Mouse (Mus musculus) right cerebral cortex, postnatal 4 days (tissue): ENCODE data around the gene Foxe3.
A peak's percentile ranks its signal among the peaks of the same experiment; 100 is the strongest.
"Not testable (repeated sequence)": the region's sequence is repeated elsewhere in the genome, so short reads cannot be mapped to it uniquely, and the experiment has no call there.

Experiments
- DNase-seq: peaks from one replicate; pipeline ENCODE4 v3.0.0-alpha.2; 2022

Gene Foxe3

GRCm38 (mm10) chr4:114925917-114926312 lies at the start of gene Foxe3:
Gene Foxe3 (minus strand): TSS chr4:114926013.
- no peak for DNase-seq

DNA sequence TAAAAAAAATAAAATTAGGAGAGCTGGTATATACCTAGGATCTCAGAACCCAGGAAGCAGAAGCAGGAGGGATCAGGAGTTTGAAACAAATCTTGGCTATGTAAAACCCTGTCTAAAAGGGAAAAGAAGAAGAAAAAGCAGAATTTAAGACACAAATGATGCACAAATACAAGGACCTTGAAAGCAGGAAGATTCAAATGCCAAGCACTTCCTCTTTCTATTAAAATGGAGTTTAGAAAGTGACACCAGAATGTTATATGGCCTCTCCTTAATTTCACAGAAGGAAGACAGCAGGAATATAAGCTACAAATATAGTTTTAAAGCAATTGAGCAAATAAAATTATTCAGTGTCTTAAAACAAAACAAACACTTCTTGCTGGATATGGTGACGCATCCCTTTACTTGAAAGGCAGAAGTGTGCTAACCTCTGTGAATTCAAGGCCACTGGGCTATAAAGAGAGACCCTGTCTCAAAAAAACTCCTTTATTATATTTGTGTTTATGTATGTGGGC lies 47.5 kb upstream of the Foxe3 start:
- DNase-seq = no peak

- no peak for DNase-seq
These were observed 44.9 kb upstream of the Foxe3 start for GRCm38 (mm10) chr4:114970736-114971135.

DNA sequence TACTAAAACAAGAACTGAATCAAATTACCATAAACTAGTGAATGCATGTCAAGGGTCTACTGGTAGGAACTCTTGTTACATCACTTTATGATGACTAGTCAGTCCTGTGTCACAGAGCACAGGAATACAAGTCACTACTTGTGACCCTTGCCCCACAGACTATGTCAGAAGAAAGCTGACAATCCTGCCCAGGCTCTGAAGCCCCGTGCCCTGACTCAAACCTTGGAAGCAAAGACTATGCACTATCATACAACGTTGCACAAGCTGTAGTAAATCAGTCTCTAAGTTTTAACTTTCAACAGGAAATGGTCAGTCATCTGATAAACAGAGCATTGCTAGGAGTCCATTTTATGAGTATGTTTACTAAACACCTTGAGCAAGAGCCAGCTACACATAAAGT lies 35.1 kb upstream of the Foxe3 start:
- not testable (repeated sequence) for DNase-seq

DNA sequence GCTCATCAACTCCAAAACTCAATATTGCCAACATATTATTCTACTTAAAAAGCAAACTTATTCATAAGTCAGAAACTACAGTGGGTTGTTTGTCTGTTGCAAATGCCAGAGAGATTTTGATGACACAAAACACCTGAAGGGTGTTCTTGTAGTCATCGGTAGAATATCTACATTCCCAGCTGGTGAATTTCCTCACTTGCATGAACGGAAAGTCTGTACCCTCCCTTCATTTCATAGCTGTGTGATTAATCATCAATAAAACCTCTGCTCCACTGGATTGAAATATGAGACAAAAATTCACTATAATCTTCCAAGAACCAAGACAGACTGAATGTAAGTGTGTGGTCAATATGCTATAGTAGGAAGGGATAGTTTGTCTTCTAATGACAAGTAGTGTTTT lies 33.7 kb upstream of the Foxe3 start:
- DNase-seq = no peak

DNA sequence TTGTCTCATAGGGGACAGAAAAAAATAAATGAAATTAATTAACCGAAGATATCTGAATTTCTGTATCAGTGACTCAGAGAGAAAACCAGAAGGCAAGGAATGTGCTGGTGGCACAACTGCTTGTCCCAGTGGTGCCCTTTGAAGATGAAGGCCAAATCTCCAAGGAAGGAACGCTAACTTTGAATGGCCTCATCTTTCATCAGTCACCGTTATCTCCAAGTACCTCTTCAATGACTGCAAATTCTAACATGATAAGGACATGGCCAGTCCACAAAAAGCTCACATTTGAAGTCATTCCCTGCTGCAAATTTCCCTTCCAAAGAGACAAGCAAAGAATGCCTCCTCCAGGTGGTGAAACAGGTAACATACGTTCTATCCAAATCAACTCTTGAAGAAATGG lies 33.0 kb upstream of the Foxe3 start:
- no peak for DNase-seq

DNA sequence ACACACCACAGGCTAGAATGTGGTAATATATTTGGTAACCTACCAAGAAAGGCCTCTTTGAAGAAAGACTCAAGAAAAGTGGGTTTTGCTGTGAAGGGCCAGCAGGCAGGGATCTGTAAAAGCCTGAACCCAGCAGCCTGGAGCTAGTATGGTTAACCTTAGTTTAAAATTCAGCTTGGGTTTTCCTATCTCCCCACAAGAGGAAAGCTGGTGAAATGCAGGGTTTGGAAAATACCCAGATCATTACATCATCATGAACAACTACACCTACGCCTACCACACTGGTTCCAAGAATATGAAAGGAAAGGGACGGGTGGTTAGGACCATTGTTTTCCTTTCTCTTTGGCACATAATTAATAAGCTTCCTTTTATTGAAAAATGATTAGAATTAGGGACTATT lies 32.4 kb upstream of the Foxe3 start:
- DNase-seq = no peak

- no peak for DNase-seq
These were observed 31.6 kb upstream of the Foxe3 start for GRCm38 (mm10) chr4:114957403-114957802.

DNA sequence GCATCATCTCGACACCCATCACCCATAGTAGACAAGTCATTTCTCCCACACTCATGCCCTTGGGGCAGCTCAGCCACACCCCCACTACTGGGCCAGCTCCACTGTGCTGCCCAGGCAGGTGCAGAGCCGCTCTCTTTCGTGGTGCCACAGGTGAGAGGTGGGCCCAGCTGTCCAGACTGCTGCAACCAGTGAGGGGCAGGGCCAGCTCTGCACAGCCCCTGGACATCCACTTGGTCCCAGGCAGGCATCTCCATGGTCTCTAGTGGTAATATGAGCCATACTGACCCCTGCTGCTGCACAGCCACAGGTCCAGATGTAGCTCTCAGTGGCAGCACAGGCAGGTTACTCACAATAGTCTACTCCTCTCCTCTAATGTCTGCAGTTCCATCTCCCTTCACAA lies 27.4 kb upstream of the Foxe3 start:
- no peak for DNase-seq

- no peak for DNase-seq
These were observed 22.2 kb upstream of the Foxe3 start for GRCm38 (mm10) chr4:114947852-114948481.

DNA sequence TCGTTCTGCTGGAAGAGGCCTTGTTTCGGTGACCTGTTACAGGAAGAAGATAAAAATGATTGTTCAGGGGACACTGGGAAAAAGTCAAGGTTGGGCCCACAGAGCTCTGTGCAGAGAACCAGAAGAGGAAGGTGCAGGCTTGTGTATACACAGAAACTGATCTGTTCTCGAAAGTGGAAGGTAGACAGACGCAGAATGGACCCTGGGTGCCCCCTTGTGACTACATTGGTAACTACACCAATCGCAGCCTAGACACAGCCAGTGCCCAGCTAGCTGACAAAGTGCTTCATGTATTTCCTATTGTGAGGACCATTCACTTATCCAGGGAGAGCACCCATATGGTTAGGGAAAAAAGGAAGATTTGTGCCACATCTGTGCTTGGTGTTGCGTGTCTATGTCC lies 21.6 kb upstream of the Foxe3 start:
- peak; percentile 89 for DNase-seq

DNA sequence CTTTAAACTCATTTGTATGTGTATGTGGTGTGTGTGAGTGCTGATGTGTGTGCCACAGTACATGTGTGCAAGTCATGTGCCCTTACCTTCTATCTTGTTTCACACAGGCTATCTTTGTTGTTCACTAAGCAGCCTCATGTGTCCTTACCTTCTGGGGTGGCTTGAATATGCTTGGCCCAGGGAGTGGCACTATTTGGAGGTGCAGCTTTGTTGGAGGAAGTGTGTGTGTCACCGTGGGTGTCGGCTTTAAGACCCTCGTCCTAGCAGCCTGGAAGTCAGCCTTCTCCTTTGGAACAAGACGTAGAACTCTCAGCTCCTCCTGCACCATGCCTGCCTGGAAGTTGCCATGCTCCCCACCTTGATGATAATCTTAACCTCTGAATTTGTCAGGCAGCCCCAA lies 20.6 kb upstream of the Foxe3 start:
- DNase-seq = no peak

DNA sequence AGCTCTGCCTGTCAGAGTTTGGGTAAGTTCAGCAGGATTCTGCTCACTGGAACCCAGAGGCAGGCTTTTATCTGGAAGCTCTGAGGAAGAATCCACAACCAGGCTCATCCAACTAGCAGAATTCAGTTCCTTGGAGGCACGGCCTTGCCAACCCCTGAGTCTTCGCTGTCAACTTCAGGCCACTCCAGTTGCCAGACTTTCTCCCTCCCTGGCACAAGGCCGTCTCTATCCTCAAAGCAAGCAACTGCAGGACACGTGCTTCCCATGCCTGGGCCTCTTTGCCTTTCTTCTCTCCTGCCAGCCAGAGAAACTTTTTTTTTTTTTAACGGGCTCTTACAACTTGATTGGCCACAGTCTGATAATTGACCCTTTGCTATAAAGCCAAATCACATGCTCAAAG lies 19.2 kb upstream of the Foxe3 start:
- DNase-seq = no peak

- no peak for DNase-seq
These were observed 16.8 kb upstream of the Foxe3 start for GRCm38 (mm10) chr4:114942583-114942982.

- DNase-seq = no peak
These were observed 16.3 kb upstream of the Foxe3 start for GRCm38 (mm10) chr4:114942112-114942511.

GRCm38 (mm10) chr4:114941311-114941710 lies 15.5 kb upstream of the Foxe3 start:
- no peak for DNase-seq

DNA sequence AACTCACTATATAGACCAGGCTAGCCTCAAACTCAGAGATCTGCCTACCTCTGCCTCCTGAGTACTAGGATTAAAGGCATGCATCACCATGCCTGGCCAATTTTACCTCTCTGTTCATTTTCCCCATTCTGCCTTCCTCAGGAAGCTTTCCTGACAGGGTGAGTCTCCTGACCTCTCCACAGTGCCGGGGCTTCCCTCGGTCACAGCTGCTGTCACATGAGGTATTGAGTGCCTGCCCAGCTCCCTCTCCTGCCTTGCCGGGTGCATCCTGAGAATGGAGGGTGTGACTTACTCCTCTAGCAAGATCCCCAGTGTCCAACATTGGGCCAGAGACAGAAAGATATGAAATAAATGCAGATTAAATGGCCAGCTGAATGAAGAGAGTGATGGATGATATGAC lies 12.4 kb upstream of the Foxe3 start:
- no peak for DNase-seq

DNA sequence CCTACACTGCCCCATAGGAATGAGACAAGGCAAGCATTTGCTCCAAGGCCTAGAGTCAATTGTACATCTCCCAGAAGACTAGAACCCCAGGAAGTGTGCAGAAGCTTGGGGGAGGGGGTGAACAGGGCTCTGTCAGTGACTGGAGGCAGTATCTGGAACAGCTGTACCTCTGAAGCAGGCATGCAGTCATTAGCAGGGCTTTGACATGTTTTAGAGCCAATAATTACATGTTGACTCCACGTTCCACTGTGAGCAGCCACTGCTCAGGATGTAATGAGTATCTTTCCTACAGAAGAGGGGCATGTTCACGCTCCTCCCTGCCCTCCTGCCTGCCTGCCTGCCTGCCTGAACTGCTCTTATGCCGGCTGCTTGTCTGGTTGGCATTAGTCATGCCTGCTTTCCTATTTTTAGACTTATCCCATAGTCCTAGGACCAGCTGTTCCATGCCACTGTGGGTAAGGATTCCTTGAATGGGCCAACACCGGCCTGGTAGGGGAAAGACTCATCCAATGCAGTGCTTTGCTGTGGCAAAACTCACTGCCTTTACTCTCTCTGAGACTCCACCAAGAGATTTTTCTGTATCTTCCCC lies 11.7 kb upstream of the Foxe3 start:
- no peak for DNase-seq

DNA sequence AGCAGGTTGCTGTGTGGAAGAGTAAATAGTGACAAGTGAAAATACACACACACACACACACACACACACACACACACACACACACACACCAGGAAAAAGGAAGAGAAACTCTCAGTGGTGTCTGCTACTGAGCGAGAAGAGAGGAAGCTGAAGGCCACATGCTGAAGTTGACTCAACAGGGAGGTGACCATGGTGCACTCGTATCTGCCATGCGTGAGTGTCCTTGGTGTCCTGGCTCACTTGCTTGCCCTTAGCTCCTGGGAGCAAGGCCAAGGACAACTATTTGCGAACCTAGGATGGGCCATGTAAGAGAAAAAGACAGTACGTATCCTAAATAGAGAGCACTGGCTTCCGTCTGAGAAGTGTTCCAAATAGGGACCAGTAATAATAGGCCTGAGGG lies 8.4 kb upstream of the Foxe3 start:
- no peak for DNase-seq

DNA sequence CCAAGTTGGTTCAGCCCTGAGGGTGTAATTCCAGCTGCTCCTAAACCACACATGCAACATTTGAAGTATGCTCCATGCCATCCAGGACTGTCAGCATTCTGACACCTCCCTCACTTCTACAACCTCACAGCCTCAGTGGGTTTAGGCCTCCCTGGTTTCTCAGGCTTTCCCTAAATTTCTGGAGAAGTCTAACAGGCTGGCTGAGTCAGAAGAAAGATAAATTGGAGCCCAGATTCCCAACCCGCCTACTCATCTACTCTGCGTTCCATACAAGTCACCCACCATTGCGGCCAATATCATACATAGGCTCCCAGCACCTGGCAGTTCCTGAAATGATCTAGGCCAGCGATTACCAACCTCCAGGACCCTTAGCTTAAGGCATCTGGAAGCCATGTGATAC lies 6.9 kb upstream of the Foxe3 start:
- no peak for DNase-seq

- DNase-seq = no peak
These were observed 3.3 kb upstream of the Foxe3 start for GRCm38 (mm10) chr4:114929155-114929554.

DNA sequence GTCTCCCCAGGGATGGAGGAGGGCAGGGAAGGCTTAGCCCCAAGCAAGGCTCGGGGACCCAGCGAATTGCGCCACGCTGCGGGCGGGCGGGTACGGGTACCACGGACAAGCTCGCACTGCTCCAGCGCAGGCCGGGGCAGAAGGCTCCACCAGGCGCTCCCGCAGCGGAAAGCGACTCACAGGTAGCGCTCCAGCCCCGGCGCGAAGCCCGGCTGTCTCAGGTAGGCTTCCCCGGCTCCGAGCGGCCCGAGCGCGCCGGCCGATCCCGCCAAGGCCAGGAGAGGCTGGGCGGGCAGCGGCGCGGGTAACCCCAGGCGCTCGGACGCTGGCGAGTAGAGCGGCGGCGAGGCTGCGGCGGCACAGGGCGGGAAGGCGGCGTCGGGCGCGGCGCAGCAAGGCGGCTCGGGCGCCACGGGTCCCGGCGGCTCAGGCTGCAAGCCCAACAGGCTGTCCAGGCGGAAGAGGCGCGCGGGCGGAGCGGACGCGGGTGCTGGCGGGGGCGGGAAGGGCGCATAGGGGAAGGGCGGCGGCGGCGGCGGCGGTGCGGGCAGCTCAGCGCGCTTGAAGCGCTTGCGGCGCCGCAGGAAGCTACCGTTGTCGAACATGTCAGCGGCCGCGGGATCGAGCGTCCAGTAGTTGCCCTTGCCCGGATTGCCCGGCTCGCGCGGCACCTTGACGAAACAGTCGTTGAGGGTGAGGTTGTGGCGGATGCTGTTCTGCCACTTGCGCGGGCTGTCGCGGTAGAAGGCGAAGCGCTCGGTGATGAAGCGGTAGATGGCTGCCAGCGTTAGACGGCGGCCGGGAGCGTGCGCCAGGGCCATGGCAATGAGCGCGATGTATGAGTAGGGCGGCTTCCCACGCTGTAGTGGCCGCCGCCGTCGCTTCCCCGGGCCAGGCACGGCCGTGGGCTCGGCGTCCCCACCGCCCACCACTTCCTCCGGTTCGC lies 569 bp downstream of the Foxe3 start:
- DNase-seq = peak; percentile 9

- DNase-seq = peak; percentile 39
These were observed 8.7 kb downstream of the Foxe3 start for GRCm38 (mm10) chr4:114917091-114917490.

DNA sequence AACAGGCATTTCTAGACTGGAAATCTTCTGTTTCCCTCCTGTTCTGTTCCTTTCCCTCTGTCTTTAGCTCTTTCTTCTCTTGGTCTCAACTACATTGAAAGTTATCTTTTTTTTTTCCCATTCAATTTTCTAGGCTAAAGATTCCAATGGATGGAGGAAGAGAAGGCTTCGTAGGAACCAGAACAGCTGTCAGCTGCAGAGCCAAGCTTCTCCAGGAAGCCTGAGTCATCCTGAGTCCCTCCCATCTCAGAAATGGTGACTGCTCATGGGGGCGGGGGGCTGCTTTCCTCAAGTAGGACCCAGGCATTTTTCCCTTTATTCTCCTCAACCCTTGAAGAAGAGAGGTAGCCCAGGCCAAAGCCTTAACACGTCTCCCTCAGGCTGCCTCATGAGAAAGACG lies 9.8 kb downstream of the Foxe3 start:
- DNase-seq = no peak
